Mouse (Mus musculus) myocyte (in vitro differentiated cells): ENCODE results near the gene Etv6.

ENCODE experiments used
- CEBPB ChIP-seq: IDR thresholded peaks from 2 replicates; pipeline ENCODE4 v1.6.1; 2011; ENCODE audit warnings: mild to moderate bottlenecking, moderate library complexity; ENCODE audit not compliant: poor library complexity, insufficient read depth, severe bottlenecking
- MYOD1 ChIP-seq, 3 experiments: IDR thresholded peaks; one replicate each; pipeline ENCODE4 v1.6.1; 2011; ENCODE audit warnings: control low read depth in 2 of 3, low read depth in 2 of 3, mild to moderate bottlenecking in 2 of 3, moderate library complexity in 1 of 3; ENCODE audit not compliant: insufficient read length in 2 of 3, control insufficient read depth in 1 of 3
- MYOG ChIP-seq, 3 experiments: IDR thresholded peaks; one replicate each; pipeline ENCODE4 v1.6.1; 2011; ENCODE audit warnings: control low read depth in 2 of 3, low read depth in 2 of 3, mild to moderate bottlenecking in 2 of 3; ENCODE audit not compliant: insufficient read length in 2 of 3, control insufficient read depth in 1 of 3, insufficient read depth in 1 of 3
- POLR2A ChIP-seq: IDR thresholded peaks from one replicate; pipeline ENCODE4 v1.6.1; 2011; ENCODE audit warnings: low read depth, mild to moderate bottlenecking, control low read depth, moderate library complexity; ENCODE audit not compliant: insufficient read length
- TCF12 ChIP-seq: IDR thresholded peaks from one replicate; pipeline ENCODE4 v1.6.1; 2011; ENCODE audit warnings: mild to moderate bottlenecking, control low read depth; ENCODE audit not compliant: poor library complexity, insufficient read depth, severe bottlenecking

- TF ChIP-seq POLR2A (no peak), MYOD1 (IDR thresholded peaks at IDR 0.05; ENCODE audit: control insufficient read depth in 1 of 3, insufficient read length in 2 of 3, low read depth in 2 of 3) (no peak), CEBPB (no peak), TCF12 (no peak), MYOG (IDR thresholded peaks at IDR 0.05; ENCODE audit: control insufficient read depth in 1 of 3, insufficient read depth in 1 of 3, insufficient read length in 2 of 3, low read depth in 2 of 3) (no peak)
These were observed 47.9 kb downstream of the Etv6 start for GRCm38 (mm10) chr6:134083428-134083827.
